Mouse (Mus musculus) left cerebral cortex, adult 18-20 months (tissue): Measurements from ENCODE around the gene Hipk2. TPM values are rescaled to one million over a fixed set of nuclear protein-coding genes. Genes with fewer than 3 reads are reported as not detected.

Experiments used
- DNase-seq, 2 experiments: peaks; one replicate each; pipeline ENCODE4 v3.0.0; 2021 to 2022; ENCODE audit warnings: low spot score in 2 of 2, mixed read lengths in 1 of 2
- total RNA-seq, 2 experiments: library from RNA; stranded (reverse); gene quantifications; 2 replicates each; pipeline ENCODE4 v1.2.3; 2021

Gene Hipk2
- total RNA-seq, 2 experiments from 2014 or later: 45.5 to 48.7 TPM

- DNase-seq: no peak
Measured at GRCm38 (mm10) chr6:38906005-38906404, 30.0 kb upstream of the Hipk2 start.

DNA sequence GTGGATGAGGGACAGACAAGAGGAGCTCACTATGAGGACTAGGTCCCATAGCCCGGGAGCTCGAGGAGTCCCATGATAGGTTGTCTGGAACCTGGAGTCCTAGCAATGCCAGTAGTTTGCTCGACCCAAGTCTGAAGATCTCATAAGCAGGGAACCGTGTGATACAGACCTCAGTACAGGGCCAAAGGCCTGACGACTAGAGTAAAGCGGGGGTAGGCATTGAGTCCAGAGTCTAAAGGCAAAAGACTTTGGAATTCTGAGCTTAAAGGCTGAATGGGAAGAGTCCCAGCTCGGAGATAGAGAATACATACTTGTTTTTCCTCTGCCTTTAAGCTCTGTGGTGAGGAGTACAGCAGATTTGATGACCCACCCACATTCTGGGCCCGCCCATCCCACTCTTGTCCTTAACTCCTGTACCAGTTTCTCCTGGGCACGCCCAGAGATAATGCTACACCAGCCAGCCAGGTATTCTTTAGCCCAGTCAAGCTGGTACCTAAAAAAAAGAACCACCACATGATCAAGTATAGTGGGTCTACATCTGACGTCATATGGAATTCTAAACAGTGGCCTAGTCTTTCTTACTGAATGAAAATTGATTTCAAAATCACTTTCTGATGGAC lies 27.0 kb upstream of the Hipk2 start:
- no peak for DNase-seq

GRCm38 (mm10) chr6:38901636-38902035 lies 25.7 kb upstream of the Hipk2 start:
- DNase-seq: no peak

GRCm38 (mm10) chr6:38901152-38901551 lies 25.2 kb upstream of the Hipk2 start:
- DNase-seq: no peak

- DNase-seq: no peak
Measured at GRCm38 (mm10) chr6:38900479-38901126, 24.6 kb upstream of the Hipk2 start.

DNA sequence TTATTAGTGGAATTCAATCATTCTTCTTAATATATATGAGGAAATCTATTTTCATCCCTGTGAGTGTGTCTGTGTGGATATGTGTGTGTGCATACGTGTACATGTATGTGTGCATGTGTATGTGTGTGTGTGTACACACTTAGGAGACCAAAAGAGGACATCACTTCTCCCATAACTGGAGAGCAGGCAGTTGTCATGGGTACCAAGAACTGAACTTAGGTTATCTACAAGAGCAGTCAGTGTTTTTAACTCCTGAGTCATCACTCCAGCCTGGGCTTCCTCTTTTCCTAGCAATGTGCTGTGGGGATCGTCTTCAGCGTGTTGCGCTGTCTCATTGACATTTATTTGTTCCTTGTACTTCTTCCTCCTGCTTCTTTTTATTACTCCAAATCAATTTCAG lies 24.1 kb upstream of the Hipk2 start:
- no peak for DNase-seq

GRCm38 (mm10) chr6:38893615-38894014 lies 17.6 kb upstream of the Hipk2 start:
- DNase-seq: no peak

- DNase-seq: no peak
Measured at GRCm38 (mm10) chr6:38892017-38892416, 16.1 kb upstream of the Hipk2 start.

DNA sequence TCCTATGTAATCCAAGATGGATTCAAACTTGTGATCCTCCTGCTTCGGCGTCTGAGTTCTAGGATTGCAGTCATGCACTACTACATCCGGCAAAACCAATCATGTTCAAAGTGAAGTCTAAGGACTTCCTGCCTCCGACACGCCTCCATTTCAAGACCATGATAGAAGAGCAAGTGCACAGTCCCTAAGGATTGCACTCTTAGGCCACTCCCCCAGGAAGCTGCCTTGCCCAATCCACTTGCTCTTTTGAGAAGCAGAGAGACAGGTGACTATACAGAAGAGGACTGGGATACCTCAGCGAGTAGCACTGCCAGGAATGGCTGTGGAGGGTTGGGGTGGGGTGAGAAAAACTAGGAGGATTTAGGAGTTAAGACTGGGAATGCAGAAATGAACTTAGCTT lies 13.2 kb upstream of the Hipk2 start:
- DNase-seq: no peak

DNA sequence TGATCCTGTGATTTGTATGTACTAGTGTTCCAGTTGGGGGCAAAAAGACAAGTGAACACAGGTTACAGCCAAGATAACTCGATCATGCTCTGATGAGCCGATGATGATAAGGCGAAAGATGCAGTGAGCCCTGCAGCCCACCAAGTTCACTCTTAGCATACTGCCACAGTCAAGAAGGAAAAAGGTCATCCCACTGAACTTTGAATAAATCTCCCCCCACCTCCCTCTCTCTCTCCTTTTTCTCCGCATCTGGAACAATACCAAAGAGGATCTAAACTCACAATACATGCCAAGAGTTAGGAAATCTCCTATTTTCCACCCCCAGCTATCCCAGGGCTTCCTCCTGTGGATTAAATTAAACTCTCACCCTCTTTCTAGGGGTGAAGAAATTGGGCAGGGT lies 11.5 kb upstream of the Hipk2 start:
- no peak for DNase-seq

DNA sequence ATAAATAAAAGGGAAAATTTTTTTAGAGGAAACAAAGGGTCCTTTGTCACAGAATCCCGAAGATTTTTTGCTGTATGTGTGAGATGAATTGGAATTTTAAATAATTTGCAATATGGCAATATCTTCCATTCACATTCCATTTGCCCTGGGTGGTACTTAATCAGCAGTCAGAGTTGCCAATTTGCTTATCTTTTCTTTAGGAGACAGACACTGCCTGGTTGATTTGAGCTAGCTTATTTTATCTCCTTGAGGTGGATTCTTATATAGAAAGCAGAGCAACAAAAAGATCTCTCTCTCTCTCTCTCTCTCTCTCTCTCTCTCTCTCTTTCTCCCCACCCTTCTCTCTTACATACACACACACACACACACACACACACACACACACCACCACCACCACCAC lies 9.2 kb upstream of the Hipk2 start:
- DNase-seq: no peak

- no peak for DNase-seq
Measured at GRCm38 (mm10) chr6:38884482-38884881, 8.5 kb upstream of the Hipk2 start.

GRCm38 (mm10) chr6:38882728-38883171 lies 6.8 kb upstream of the Hipk2 start:
- DNase-seq: no peak

DNA sequence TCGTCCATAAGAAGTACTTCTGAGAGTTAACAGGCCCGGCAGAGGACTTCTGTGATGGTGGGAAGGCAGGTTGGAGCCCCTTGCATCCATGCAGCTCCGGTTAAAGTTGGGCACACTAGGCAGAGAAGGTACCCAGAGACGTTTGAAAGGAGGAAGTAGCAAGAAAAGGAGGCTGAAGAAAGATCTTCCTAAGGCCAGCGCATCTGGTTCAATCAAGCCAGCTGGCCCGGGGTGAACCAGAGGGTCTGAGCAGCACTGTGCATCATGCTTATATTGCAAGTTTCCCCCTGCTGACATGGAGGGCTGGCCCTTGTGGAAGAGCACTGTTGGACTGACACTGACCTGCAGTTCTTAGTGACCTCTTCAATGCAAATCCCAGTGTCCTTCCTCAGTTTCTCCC lies 6.0 kb upstream of the Hipk2 start:
- DNase-seq: no peak

DNA sequence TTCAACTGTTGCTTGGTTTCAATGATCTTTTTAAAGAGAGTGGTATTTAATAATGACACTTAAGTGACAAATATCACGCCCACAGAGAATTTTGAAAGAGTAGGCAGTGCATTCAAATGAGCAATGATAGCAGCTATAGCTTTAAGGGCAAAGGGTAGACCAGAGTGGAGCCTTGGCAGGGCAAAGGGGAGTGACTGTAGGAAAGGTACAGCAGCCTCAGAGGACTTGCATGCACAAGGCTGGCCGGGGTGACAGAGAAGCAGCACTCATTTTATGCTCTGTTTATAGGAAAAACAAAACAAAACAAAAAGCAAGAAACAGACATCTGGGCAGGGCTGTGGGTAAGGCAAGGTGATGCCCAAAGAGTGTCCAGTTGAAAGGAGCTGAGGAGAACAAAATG lies 5.5 kb upstream of the Hipk2 start:
- DNase-seq: no peak

- no peak for DNase-seq
Measured at GRCm38 (mm10) chr6:38877674-38878073, 1.7 kb upstream of the Hipk2 start.

DNA sequence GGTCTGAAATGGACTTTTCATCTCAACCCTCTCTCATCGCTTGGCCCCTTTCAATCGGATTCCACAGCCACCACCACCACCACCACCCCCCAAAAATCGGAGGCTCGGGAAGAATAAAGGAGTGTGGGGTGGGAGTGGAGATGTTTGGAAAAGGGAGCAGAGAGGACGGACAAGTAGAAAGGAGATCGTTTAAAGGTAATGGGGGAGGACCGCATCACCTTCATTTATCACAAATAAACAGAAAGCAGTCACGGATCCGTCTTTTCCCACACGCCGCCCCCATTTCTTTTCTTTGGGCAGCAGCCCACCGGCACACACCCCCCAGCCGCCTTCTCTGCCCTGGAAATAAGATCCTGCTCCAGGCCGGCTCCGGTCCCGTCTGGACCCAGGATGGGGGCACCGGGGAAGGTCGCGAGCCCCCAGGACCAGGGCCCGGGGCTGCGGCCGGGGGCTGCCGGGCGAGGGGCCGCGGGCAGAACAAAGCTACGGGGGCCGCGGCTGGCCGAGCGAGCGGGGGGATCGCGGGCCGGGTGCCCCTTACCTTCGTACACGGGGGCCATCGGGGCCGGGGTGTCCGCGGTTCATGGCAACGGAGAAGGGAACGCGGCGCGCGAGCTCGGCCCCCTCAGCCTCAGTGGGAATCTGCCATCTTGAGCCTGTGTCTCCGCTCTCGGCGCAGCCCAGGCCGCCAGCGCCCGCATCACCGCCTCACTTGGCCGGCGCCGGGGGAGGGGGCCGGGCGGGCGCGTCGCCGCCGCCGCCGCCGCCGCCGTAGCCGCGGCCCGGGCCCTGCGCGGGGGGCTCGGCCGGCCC lies 501 bp downstream of the Hipk2 start, which contains the start of gene Tbxas1:
TSS of gene Tbxas1 (plus strand) at position 147 of the 813 bp plus-strand sequence.
- DNase-seq: peak; percentile 56 to 65

- peak in 1 of 2 experiments; percentile 19 for DNase-seq
Measured at GRCm38 (mm10) chr6:38874565-38875257, 1.3 kb downstream of the Hipk2 start.

DNA sequence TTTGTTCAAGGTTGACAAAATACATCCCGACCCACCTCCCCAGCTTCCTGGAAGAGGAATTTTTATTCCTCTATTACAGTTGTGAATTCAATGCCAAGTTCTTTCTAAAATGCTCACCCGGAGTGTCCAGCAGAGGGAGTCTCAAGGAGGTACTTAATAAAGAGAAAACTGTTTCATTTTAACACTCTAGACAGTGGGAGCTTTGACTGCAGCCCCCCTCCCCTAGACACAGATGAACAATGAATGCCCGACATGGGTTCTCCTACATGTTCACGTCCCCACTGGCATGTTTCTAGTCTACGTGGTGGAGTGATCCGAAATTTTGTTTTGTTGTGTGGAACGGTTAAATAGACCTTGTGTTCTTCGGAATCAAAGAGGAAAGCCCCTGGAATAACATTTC lies 1.9 kb downstream of the Hipk2 start:
- peak; percentile 41 to 53 for DNase-seq

GRCm38 (mm10) chr6:38873316-38873715 lies 2.6 kb downstream of the Hipk2 start:
- DNase-seq: no peak

- DNase-seq: no peak
Measured at GRCm38 (mm10) chr6:38871051-38871450, 4.9 kb downstream of the Hipk2 start.

DNA sequence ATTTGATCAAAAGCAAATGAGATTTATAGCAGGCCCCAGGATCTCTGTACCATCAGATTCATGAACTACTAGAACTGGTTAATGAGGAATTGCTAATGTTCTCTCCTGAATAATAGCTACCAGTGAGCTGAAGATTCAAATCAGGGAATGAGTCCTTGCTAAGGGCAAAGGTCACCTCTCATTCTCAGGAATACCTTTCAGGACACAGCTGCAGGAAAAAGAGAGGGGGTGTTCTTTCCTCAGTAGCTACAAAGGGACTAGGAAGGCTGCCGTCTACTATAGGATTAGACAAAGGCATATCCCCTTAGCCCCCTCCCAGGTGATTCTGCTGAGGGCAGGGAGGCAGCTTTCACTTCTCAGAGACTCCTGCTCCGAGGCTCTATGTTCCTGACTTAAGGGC lies 5.9 kb downstream of the Hipk2 start:
- DNase-seq: no peak
